Mouse (Mus musculus) heart, postnatal 0 days (tissue): ENCODE measurements around the gene Fgfr2.

ENCODE experiments used
- CTCF ChIP-seq: IDR thresholded peaks from 2 replicates; pipeline ENCODE4 v1.5.1; 2016; ENCODE audit warnings: antibody characterized with exemption, control low read depth, low read depth
- EP300 ChIP-seq: IDR thresholded peaks from 2 replicates; pipeline ENCODE4 v1.6.1; 2016; ENCODE audit warnings: antibody characterized with exemption, low read depth

GRCm38 (mm10) chr7:132005996-132006696, 1117.0 kb downstream of the Fgfr2 start:
- TF ChIP-seq CTCF (no peak), EP300 (no peak)
